Mouse (Mus musculus) fibroblast of lung, adult 2 months (primary cell): Measurements from ENCODE around the gene H2-Oa.

Experiments
- DNase-seq: peaks from one replicate; pipeline ENCODE4 v3.0.0-alpha.2; 2011; ENCODE audit warnings: low read depth

H2-Oa gene

DNA sequence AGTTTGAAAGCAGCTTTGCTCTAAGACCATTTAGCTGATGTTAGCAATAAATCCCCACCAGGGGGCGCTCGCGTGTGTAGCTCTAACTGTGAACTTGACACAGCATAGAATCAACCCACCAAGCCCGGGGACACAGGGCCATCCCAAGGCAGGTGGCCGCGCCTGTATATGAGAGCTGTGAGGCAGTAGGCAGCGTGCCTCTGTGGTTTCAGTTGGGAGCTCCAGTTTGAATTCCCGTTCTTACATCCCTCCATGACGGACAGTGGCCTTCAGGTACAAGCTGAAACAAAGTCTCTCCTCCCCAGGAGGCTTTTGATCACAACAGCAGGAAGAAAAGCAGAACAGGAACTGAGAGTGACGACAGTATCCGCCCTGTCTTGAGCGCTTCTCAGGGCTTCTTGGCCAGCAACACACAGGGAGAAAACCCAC is 9.5 kb downstream of the H2-Oa start:
- DNase-seq = no peak

GRCm38 (mm10) chr17:34102831-34103230 is 10.7 kb downstream of the H2-Oa start:
- no peak for DNase-seq

DNA sequence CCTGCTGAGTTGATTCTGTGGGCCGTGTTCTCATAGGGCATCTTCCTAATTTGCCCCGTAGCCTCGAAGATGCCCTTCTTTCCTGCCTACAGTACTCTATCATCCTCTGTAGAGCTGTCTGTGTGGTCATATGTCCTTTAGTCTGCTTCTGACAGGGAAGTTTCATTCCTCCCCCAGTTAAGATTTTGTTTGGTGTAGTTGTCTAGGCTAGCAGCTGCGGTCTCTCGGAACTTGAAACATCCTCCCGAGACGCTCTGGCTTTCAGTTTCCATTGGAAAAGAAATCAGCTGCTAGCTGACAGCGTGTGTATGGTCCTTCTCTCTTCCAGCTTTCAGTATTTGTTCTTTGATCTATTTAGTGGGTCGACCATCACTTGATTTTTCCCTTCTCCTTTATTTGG is 12.7 kb downstream of the H2-Oa start:
- DNase-seq = no peak

DNA sequence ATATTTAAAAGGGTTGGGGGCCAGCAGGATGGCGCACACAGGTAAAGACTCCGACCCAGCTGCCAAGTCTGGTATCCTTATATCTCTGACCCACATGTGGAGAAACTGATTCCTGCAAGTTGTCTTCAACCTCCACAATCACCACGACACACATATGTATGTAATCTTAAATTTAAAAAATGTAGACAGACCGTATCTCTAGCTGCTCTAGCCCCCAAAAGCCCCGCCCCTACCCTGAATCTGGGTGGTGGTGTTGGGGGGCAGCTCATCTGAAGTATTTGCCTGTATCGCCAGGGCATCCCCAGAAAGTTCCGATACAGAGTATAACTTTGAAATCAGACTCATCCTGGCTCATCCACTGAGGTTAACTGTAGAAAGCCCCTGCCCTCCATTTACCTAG is 14.4 kb downstream of the H2-Oa start:
- no peak for DNase-seq

- no peak for DNase-seq
Measured at GRCm38 (mm10) chr17:34107109-34107867, 15.1 kb downstream of the H2-Oa start.

- DNase-seq = no peak
Measured at GRCm38 (mm10) chr17:34108460-34108859, 16.3 kb downstream of the H2-Oa start.

DNA sequence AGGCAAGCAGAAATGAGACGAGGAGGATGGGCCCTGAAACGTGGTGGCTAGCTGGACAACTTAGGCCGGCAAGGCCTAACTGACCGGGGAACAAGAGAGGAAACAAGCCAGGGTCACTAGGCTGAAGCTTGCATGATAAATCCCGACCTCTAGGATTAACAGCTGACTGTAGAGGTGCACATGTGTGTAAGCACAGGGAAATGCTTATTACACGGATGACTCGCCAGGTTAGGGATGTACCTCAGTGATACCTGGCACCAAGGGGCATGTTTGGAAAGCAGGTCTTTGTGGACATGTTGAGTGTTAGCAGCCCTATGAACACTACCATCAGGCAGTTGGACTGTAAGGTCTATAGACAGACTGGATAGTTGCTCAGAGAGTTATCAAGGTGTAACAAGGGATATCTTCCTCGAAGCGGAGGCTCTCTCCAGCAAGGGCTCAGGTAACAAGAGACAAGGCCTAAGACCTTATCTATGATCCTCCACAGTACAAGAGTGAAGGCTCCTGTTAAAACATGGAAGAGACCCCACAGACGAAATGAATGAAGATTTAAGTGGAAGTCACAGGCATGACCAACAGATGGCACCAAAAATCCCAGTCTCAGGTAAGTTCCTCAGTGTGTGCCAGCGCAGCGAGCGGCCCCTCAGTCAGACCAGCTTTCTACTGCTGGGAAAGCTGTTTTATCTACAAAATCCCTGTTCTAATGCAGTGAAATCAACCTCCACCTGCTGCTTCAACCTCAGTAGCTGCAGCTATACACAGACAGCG is 17.1 kb downstream of the H2-Oa start:
- DNase-seq = no peak

- DNase-seq = no peak
Measured at GRCm38 (mm10) chr17:34109806-34110195, 17.7 kb downstream of the H2-Oa start.

GRCm38 (mm10) chr17:34110309-34110708 is 18.2 kb downstream of the H2-Oa start:
- no peak for DNase-seq

GRCm38 (mm10) chr17:34114114-34114513 is 22.0 kb downstream of the H2-Oa start:
- DNase-seq = no peak

GRCm38 (mm10) chr17:34116736-34117370 is 24.7 kb downstream of the H2-Oa start:
- DNase-seq = no peak

DNA sequence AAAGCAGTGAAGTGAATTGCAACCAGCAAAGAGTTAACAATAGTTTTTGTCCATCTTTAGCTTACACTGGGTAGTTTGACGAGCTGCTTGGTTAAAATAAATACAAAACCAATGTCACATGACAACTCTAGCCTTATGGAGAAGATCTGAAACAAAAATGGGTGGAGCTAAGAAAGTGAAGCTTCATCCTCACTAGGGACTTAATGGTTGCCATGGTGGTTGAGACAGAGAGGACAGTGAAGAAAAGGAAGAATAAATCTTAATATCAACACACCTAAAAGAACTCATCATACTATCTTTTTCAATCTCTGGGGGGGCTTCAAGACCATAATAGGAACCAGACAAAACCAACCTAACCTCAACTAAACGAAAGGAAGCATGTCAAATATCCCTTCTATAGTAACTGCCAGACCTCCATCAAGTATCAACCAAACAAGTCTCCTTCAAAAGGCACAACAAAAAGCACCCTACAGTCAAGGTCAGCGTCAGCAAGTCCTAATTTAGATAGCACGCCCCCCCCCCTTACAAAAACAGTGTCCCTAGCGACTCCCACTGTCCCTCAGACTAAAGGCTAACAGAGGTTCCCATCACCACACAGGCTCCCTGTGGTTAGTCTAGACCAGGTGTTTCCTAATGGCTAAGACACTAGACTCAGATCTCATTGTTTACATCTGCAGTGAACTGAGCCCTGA is 25.4 kb downstream of the H2-Oa start:
- DNase-seq = no peak

GRCm38 (mm10) chr17:34118113-34118872 is 26.2 kb downstream of the H2-Oa start:
- no peak for DNase-seq

- no peak for DNase-seq
Measured at GRCm38 (mm10) chr17:34118873-34119248, 26.7 kb downstream of the H2-Oa start.

DNA sequence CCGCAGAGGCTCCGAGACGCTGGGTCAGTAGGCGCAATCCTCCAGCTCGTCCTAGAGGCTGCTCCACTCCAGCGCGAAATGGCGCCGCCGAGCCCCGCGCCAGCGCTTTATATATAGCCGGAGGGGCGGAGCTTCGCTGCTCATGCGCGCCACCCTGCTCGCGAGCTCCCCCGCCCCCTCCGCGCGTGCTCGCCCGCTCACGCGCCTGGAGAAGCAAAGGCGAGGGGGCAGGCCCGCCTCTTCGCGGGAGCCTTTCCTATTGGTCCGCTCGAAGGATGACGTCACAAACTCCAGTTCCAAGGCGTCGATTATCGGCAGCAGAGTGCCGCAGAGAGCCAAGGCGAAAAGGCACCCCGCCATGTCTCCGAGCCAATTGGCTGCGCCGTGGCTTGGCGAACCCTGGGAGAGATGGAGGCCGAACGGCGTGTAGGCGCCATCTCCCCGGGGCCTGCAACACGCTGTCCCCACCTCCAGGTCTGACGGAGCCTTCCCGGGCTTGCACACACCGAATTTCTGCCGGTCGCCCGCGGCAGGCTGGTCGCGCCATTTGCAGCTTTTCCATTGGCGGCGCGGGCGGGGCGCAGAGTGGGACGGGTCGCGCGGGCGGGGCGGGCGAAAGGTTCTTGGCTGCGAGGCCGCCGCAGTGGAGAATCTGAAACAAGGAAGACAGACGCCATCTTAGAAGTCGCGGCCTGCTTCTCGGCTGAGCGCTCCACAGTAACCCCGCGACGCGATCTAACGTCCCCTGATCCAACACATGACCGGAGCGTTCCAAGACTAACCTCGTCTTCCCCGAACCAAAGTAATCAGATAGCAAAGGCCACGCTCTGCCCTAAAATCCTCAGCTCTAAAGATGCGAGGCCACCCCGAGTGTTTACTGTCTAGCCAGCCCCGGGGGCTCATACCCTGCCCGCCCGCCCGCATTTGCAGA is 27.4 kb downstream of the H2-Oa start, which contains the start of gene H2-DMa:
H2-DMa (plus strand) TSS at position 293 of the 931 bp plus-strand sequence.
- peak; percentile 98 for DNase-seq

DNA sequence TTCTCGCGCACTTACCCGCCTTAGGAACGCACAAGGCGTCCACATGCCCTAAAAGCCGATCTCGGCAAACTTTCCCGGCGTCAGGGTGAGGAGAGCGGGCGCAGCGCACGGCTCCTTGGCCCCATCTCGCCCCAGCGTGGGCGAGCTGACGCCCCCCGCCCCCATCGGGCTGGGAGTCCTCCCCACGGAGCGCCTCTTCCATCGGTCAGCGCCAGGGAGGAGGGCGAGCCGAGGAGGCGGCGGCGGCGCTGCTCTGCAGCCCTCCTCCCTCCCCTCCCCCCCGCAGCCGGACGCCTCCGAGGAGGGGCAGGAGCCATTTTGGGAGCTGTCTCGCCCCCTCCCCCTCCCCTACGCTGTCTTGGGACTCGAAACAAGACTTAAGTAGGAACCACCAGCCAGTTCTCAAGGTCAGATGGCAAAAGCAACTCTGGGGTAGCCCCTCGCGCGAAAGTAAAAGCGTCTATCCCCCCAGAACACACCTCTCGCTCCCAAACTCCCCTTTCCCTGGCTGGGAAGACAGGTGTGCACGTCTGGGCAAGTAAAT is 28.1 kb downstream of the H2-Oa start:
- DNase-seq = peak; percentile 70

GRCm38 (mm10) chr17:34120814-34121171 is 28.7 kb downstream of the H2-Oa start:
- no peak for DNase-seq

DNA sequence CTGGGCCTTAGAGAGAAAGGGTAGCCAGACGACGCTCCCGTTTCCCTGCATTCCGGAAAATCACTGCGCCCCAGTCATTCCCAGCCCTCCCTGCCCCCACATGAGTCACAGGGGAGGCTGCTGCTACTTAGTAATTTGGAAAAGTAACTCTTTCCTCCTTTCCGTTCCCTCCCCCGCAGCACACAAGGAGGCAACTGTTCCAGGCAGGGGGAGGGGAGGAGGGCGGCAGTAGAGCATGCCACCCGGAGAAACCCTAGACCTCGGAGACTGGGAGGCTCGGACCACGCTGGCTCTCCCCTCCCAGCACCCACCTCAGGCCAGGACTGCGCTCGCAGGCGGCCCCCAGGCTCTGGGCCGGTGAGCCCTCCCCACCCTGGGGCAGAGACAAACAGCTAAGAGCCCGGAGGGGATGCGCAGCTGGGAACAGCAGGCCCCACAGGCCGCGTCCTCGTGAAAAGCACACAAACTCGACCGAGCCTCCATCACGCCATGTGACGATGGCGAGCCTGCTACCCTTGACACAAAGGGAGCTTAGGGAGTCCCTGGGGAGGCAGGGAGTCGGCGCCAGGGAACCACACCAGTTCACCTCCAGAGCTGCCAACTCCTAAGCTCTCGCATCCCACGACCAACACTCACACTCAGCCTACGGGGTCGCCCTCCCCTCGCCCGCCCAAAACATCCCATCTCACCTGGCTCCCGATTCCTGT is 29.2 kb downstream of the H2-Oa start:
- DNase-seq = peak; percentile 98

- DNase-seq = no peak
Measured at GRCm38 (mm10) chr17:34121879-34122187, 29.7 kb downstream of the H2-Oa start.
